Mouse (Mus musculus) kidney, embryonic 14.5 days (tissue): Measurements from ENCODE around the gene Arhgap1. TPM values are rescaled to one million over a fixed set of nuclear protein-coding genes. Genes with fewer than 3 reads are reported as not detected.

Experiments used
- ATAC-seq: fragments of 200-750 bp; cut with Nextera tagmentation; 2 replicates; pipeline ENCODE4 v1.8.0; 2017; ENCODE audit warnings: moderate number of reproducible peaks, mild to moderate bottlenecking, moderate TSS enrichment, moderate library complexity; ENCODE audit not compliant: low FRiP score, low TSS enrichment
- H3K27ac ChIP-seq: fragments of 300-500 bp; sonication (generic); 2 replicates; pipeline ENCODE4 v1.5.1; 2014; ENCODE audit warnings: low read depth, mild to moderate bottlenecking, low read length, moderate library complexity, mixed read lengths
- H3K27me3 ChIP-seq: fragments of 300-500 bp; sonication (generic); 2 replicates; pipeline ENCODE4 v1.6.1; 2014; ENCODE audit warnings: mild to moderate bottlenecking, low read length; ENCODE audit not compliant: control insufficient read depth, insufficient read depth
- H3K36me3 ChIP-seq: fragments of 300-500 bp; sonication (generic); 2 replicates; pipeline ENCODE4 v1.6.1; 2014; ENCODE audit warnings: low read length, mixed read lengths; ENCODE audit not compliant: control insufficient read depth, insufficient read depth
- H3K4me1 ChIP-seq: fragments of 300-500 bp; sonication (generic); 2 replicates; pipeline ENCODE4 v1.6.1; 2014; ENCODE audit warnings: low read length, mixed read lengths; ENCODE audit not compliant: control insufficient read depth, insufficient read depth
- H3K4me2 ChIP-seq: fragments of 300-500 bp; sonication (generic); replicated peaks from 2 replicates; pipeline ENCODE4 v1.6.1; 2014; ENCODE audit warnings: low read depth, mild to moderate bottlenecking, low read length
- H3K4me3 ChIP-seq: fragments of 300-500 bp; sonication (generic); 2 replicates; pipeline ENCODE4 v1.5.1; 2014; ENCODE audit warnings: mild to moderate bottlenecking, low read length
- H3K9ac ChIP-seq: fragments of 300-500 bp; sonication (generic); 2 replicates; pipeline ENCODE4 v1.6.1; 2014; ENCODE audit warnings: low read depth, mild to moderate bottlenecking, low read length, moderate library complexity
- H3K9me3 ChIP-seq: fragments of 300-500 bp; sonication (generic); 2 replicates; pipeline ENCODE4 v1.6.1; 2016; ENCODE audit warnings: low read length; ENCODE audit not compliant: control insufficient read depth
- WGBS: fragments of 180-500 bp; shearing (Covaris S2); extraction: QIAGEN DNeasy Blood & Tissue Kit; methylation state at CpG from one replicate; pipeline ENCODE4 v1.1.7; 2014; 5-methylcytosine and 5-hydroxymethylcytosine counted together
- polyA plus RNA-seq: library from polyadenylated mRNA; unstranded; fragments of >200 nt; fragmentation: Nextera tagmentation; extraction: Ambion mirVana; gene quantifications from 2 replicates; pipeline ENCODE4 v1.2.1, GENCODE M21; 2014

Arhgap1 gene
- polyA plus RNA-seq, 1 experiment from 2014 or later = 119 TPM

DNA sequence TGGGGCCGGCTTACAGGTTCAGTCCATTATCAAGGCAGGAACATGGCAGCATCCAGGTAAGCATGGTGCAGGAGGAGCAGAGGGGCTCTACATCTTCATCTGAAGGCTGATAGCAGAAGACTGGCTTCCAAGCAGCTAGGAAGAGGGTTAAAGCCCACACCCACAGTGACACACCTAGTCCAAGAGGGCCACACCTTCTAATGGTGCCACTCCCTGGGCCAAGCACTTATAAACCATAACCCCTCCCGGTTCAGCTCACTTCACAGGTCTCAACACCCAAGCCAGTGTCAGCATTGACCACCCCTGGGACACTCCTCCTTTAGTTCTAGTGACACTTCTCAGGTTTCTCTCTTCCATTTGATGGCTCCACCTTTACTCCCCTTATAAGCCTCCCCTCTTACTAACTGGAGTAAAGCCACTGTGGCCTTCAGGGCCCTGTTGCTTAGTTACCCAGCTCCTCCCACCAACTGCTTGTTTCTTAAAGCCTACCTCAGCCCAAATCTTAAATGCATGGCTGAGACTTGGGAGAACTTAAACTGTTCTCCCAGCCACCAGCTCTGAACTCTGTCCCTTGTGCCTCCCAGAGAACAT is 6.7 kb upstream of the Arhgap1 start:
- peaks cover 49% of the 10 kb centered on the region for H3K36me3 ChIP-seq
- 71% methylated on average over 2 of the region's 2 CpGs for WGBS
- no peak overlapping the region for H3K27ac ChIP-seq
- no peaks in the 10 kb centered on the region for H3K4me1 ChIP-seq
- H3K9me3 ChIP-seq = no peaks in the 10 kb centered on the region
- 0 out of 2 replicates have a peak, but pooled peaks have one; percentile 20 for ATAC-seq
- no peak overlapping the region for H3K9ac ChIP-seq
- no peak overlapping the region for H3K4me2 ChIP-seq
- H3K27me3 ChIP-seq = no peaks in the 10 kb centered on the region
- H3K4me3 ChIP-seq = no peak overlapping the region

GRCm38 (mm10) chr2:91644021-91644420 is 5.6 kb upstream of the Arhgap1 start:
- H3K9me3 ChIP-seq = no peaks in the 10 kb centered on the region
- peaks cover 49% of the 10 kb centered on the region for H3K36me3 ChIP-seq
- 94% methylated on average over 11 of the region's 11 CpGs for WGBS
- no peak overlapping the region for H3K27ac ChIP-seq
- H3K4me1 ChIP-seq = peaks cover 8% of the 10 kb centered on the region; the same call in 1 of the 2 replicates
- no peak for ATAC-seq
- no peaks in the 10 kb centered on the region for H3K27me3 ChIP-seq
- H3K4me3 ChIP-seq = no peak overlapping the region
- no peak overlapping the region for H3K9ac ChIP-seq
- H3K4me2 ChIP-seq = no peak overlapping the region

- Histone ChIP-seq H3K27ac (no peak overlapping the region), H3K4me2 (no peak overlapping the region), H3K27me3 (no peaks in the 10 kb centered on the region), H3K9me3 (no peaks in the 10 kb centered on the region), H3K4me1 (peaks cover 8% of the 10 kb centered on the region; the same call in 1 of the 2 replicates), H3K9ac (no peak overlapping the region), H3K4me3 (no peak overlapping the region), H3K36me3 (peaks cover 49% of the 10 kb centered on the region)
- WGBS = 97% methylated on average over 15 of the region's 15 CpGs
- no peak for ATAC-seq
These were observed 4.3 kb upstream of the Arhgap1 start for GRCm38 (mm10) chr2:91645354-91645753.

DNA sequence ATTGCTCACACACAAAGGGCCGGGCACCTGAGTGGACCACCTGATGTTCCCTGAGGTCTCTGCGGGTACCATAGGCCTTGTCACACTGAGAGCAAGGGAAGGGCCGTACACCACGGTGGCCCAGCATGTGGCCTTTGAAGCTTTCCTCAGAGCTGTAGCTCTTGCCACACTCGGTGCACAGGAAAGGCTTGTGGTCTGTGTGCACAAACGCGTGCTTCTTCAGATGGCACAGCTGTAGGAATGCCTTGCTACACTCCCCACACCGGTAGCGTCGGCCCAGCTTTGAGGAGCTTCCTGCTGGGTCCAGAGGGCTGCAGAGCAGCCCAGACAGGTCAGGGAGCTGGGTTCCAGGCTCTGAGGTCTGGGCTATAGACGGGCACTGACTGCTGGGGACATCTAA is 3.8 kb upstream of the Arhgap1 start:
- no peak for ATAC-seq
- H3K9me3 ChIP-seq = no peaks in the 10 kb centered on the region
- H3K9ac ChIP-seq = no peak overlapping the region
- H3K27ac ChIP-seq = no peak overlapping the region
- no peak overlapping the region for H3K4me2 ChIP-seq
- H3K27me3 ChIP-seq = no peaks in the 10 kb centered on the region
- peaks cover 49% of the 10 kb centered on the region for H3K36me3 ChIP-seq
- no peak overlapping the region for H3K4me3 ChIP-seq
- 94% methylated on average over 11 of the region's 11 CpGs for WGBS
- H3K4me1 ChIP-seq = peaks cover 10% of the 10 kb centered on the region; the same call in 1 of the 2 replicates

DNA sequence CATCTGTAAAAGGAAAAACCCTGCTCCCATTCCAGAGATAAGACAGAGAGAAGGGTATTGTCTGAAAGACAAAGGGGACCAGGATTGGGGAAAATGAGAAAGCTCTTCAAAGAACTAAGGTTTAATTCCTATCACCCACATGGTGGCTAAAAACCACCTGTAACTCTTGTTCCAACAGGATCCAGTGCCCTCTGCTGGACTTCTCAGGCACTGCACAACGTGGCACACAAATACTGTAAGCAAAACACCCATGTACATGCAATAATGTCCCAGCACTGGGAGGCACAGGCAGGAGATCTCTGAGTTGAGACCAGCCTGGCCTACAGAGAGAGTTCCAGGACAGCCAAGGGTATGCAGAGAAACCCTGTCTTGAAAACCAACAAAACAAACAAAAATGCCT is 2.9 kb upstream of the Arhgap1 start:
- H3K27me3 ChIP-seq = no peaks in the 10 kb centered on the region
- no peaks in the 10 kb centered on the region for H3K9me3 ChIP-seq
- no peak for ATAC-seq
- no peak overlapping the region for H3K4me2 ChIP-seq
- H3K4me3 ChIP-seq = no peak overlapping the region
- peaks cover 49% of the 10 kb centered on the region for H3K36me3 ChIP-seq
- H3K4me1 ChIP-seq = peaks cover 16% of the 10 kb centered on the region
- WGBS = 29% methylated on average over 1 of the region's 1 CpGs
- no peak overlapping the region for H3K9ac ChIP-seq
- no peak overlapping the region for H3K27ac ChIP-seq

- H3K27me3 ChIP-seq = no peaks in the 10 kb centered on the region
- peak; percentile 14 for ATAC-seq
- no peaks in the 10 kb centered on the region for H3K9me3 ChIP-seq
- peak overlapping the region; percentile 82 for H3K9ac ChIP-seq
- peak overlapping the region; percentile 87 for H3K4me2 ChIP-seq
- H3K36me3 ChIP-seq = peaks cover 42% of the 10 kb centered on the region
- peaks cover 26% of the 10 kb centered on the region for H3K4me1 ChIP-seq
- peak overlapping the region; percentile 82 for H3K27ac ChIP-seq
- 4% methylated on average over 15 of the region's 15 CpGs for WGBS
- H3K4me3 ChIP-seq = peak overlapping the region; percentile 89
These were observed 508 bp upstream of the Arhgap1 start for GRCm38 (mm10) chr2:91649152-91649551.

GRCm38 (mm10) chr2:91650360-91650995 is 818 bp downstream of the Arhgap1 start:
- Histone ChIP-seq H3K9ac (peak overlapping the region; percentile 65), H3K9me3 (no peaks in the 10 kb centered on the region), H3K36me3 (peaks cover 42% of the 10 kb centered on the region), H3K4me3 (peak overlapping the region; percentile 89), H3K4me2 (peak overlapping the region; percentile 48), H3K4me1 (peaks cover 26% of the 10 kb centered on the region), H3K27me3 (no peaks in the 10 kb centered on the region), H3K27ac (peak overlapping the region; percentile 79; the same call in 1 of the 2 replicates)
- peak; percentile 40 for ATAC-seq
- 11% methylated on average over 16 of the region's 16 CpGs for WGBS

GRCm38 (mm10) chr2:91651458-91652258 is 2.0 kb downstream of the Arhgap1 start:
- Histone ChIP-seq H3K36me3 (peaks cover 42% of the 10 kb centered on the region), H3K4me1 (peaks cover 26% of the 10 kb centered on the region), H3K4me2 (peak overlapping the region; percentile 17; the same call in 1 of the 2 replicates), H3K27ac (0 out of 2 replicates have a peak overlapping the region, but pooled peaks have one; percentile 17), H3K4me3 (no peak overlapping the region), H3K27me3 (no peaks in the 10 kb centered on the region), H3K9me3 (no peaks in the 10 kb centered on the region), H3K9ac (no peak overlapping the region; the same call in 1 of the 2 replicates)
- WGBS = 73% methylated on average over 14 of the region's 14 CpGs
- ATAC-seq = no peak
